Mouse (Mus musculus): ENCODE measurements around the gene Tsku. TPM values are rescaled to one million over a fixed set of nuclear protein-coding genes. Genes with fewer than 3 reads are reported as not detected.

The Tsku gene
- total RNA-seq, 2 experiments from 2014 or later = 2.9 to 3.4 TPM

GRCm38 (mm10) chr7:98354921-98355310 is 6.2 kb downstream of the Tsku start:
- DNase-seq (ENCODE audit: extremely low spot score in 1 of 2, low spot score in 2 of 2) = no peak
- intact Hi-C loops (cut with DNase I) = no loop called here
- Histone ChIP-seq H3K27ac (no peak overlapping the region), H3K4me3 (no peak overlapping the region)
- TF ChIP-seq CTCF (IDR thresholded peaks at IDR 0.05) = no peak

GRCm38 (mm10) chr7:98354160-98354920 is 6.8 kb downstream of the Tsku start:
- no peak for TF ChIP-seq CTCF (IDR thresholded peaks at IDR 0.05)
- Histone ChIP-seq H3K4me3 (no peak overlapping the region), H3K27ac (no peak overlapping the region)
- DNase-seq (ENCODE audit: extremely low spot score in 1 of 2, low spot score in 2 of 2) = no peak
- intact Hi-C loops (cut with DNase I) = no loop called here

- Histone ChIP-seq H3K27ac (no peak overlapping the region), H3K4me3 (no peak overlapping the region)
- intact Hi-C loops (cut with DNase I) = no loop called here
- TF ChIP-seq CTCF (IDR thresholded peaks at IDR 0.05) = no peak
- no peak for DNase-seq (ENCODE audit: extremely low spot score in 1 of 2, low spot score in 2 of 2)
These were observed 7.5 kb downstream of the Tsku start for GRCm38 (mm10) chr7:98353616-98354015.

- H3K27ac ChIP-seq = no peak overlapping the region
- no peak for TF ChIP-seq CTCF (IDR thresholded peaks at IDR 0.05)
- no peak for DNase-seq (ENCODE audit: extremely low spot score in 1 of 2, low spot score in 2 of 2)
- no peak overlapping the region for H3K4me3 ChIP-seq
- intact Hi-C loops (cut with DNase I) = no loop called here
These were observed 9.6 kb downstream of the Tsku start for GRCm38 (mm10) chr7:98351523-98351922.

- no peak for DNase-seq (ENCODE audit: extremely low spot score in 1 of 2, low spot score in 2 of 2)
- intact Hi-C loops (cut with DNase I) = loop anchor here (1.0 kb wide), 1 partner anchor 80 kb away; no protein-coding TSS in a partner anchor
- no peak overlapping the region for H3K27ac ChIP-seq
- TF ChIP-seq CTCF (IDR thresholded peaks at IDR 0.05) = no peak
- no peak overlapping the region for H3K4me3 ChIP-seq
These were observed 11.3 kb downstream of the Tsku start for GRCm38 (mm10) chr7:98349821-98350220.

- TF ChIP-seq CTCF (IDR thresholded peaks at IDR 0.05) = peak; percentile 82
- Histone ChIP-seq H3K4me3 (no peak overlapping the region), H3K27ac (no peak overlapping the region)
- intact Hi-C loops (cut with DNase I) = loop anchor here (1.0 kb wide), 1 partner anchor 81 kb away; no protein-coding TSS in a partner anchor
- peak; percentile 78 to 87 for DNase-seq (ENCODE audit: extremely low spot score in 1 of 2, low spot score in 2 of 2)
These were observed 12.0 kb downstream of the Tsku start for GRCm38 (mm10) chr7:98349096-98349495.

GRCm38 (mm10) chr7:98348043-98348442 is 13.1 kb downstream of the Tsku start:
- Histone ChIP-seq H3K27ac (no peak overlapping the region), H3K4me3 (no peak overlapping the region)
- peak; percentile 85 for TF ChIP-seq CTCF (IDR thresholded peaks at IDR 0.05)
- DNase-seq (ENCODE audit: extremely low spot score in 1 of 2, low spot score in 2 of 2) = peak; percentile 47 to 72
- intact Hi-C loops (cut with DNase I) = no loop called here

- intact Hi-C loops (cut with DNase I) = no loop called here
These were observed 13.7 kb downstream of the Tsku start for GRCm38 (mm10) chr7:98347471-98347870.

GRCm38 (mm10) chr7:98345036-98345435 is 16.1 kb downstream of the Tsku start:
- no peak for DNase-seq (ENCODE audit: extremely low spot score in 1 of 2, low spot score in 2 of 2)
- Histone ChIP-seq H3K4me3 (no peak overlapping the region), H3K27ac (no peak overlapping the region)
- TF ChIP-seq CTCF (IDR thresholded peaks at IDR 0.05) = no peak
- intact Hi-C loops (cut with DNase I) = no loop called here

More at GRCm38 (mm10) chr7:98347471-98347870, 13.7 kb downstream of the Tsku start:
- Histone ChIP-seq H3K27ac (no peak overlapping the region), H3K4me3 (no peak overlapping the region)
- TF ChIP-seq CTCF (IDR thresholded peaks at IDR 0.05) = no peak
- no peak for DNase-seq (ENCODE audit: extremely low spot score in 1 of 2, low spot score in 2 of 2)

GRCm38 (mm10) chr7:98344361-98344760 is 16.8 kb downstream of the Tsku start:
- Histone ChIP-seq H3K4me3 (no peak overlapping the region), H3K27ac (no peak overlapping the region)
- peak; percentile 58 for TF ChIP-seq CTCF (IDR thresholded peaks at IDR 0.05)
- DNase-seq (ENCODE audit: extremely low spot score in 1 of 2, low spot score in 2 of 2) = peak; percentile 20 to 42
- intact Hi-C loops (cut with DNase I) = no loop called here

- Histone ChIP-seq H3K27ac (no peak overlapping the region), H3K4me3 (no peak overlapping the region)
- no peak for DNase-seq (ENCODE audit: extremely low spot score in 1 of 2, low spot score in 2 of 2)
- no peak for TF ChIP-seq CTCF (IDR thresholded peaks at IDR 0.05)
- intact Hi-C loops (cut with DNase I) = no loop called here
These were observed 18.9 kb downstream of the Tsku start for GRCm38 (mm10) chr7:98342249-98342648.

- no peak overlapping the region for H3K27ac ChIP-seq
- DNase-seq (ENCODE audit: extremely low spot score in 1 of 2, low spot score in 2 of 2) = peak; percentile 73 to 76
- intact Hi-C loops (cut with DNase I) = loop anchor here (1.0 to 2.0 kb wide), 2 partner anchors 52 to 187 kb away; no protein-coding TSS in a partner anchor
- TF ChIP-seq CTCF (IDR thresholded peaks at IDR 0.05) = peak; percentile 85
- H3K4me3 ChIP-seq = peak overlapping the region; percentile 43
These were observed 19.7 kb downstream of the Tsku start for GRCm38 (mm10) chr7:98341475-98341874.

- H3K4me3 ChIP-seq = no peak overlapping the region
- no peak for TF ChIP-seq CTCF (IDR thresholded peaks at IDR 0.05)
- no peak overlapping the region for H3K27ac ChIP-seq
- no peak for DNase-seq (ENCODE audit: extremely low spot score in 1 of 2, low spot score in 2 of 2)
- intact Hi-C loops (cut with DNase I) = loop anchor here (2.0 kb wide), 1 partner anchor 186 kb away; no protein-coding TSS in a partner anchor
These were observed 20.8 kb downstream of the Tsku start for GRCm38 (mm10) chr7:98340343-98340742.

All from left cerebral cortex, adult 2 months (tissue).